In genomic region chr5:123747604-123748003, GRCm38 (mm10) we compare ENCODE assay signal across 8 mouse cellular contexts. TPM values are rescaled to one million over a fixed set of nuclear protein-coding genes. Genes with fewer than 3 reads are reported as not detected.
DNase-seq lines count a peak whose midpoint lies in the region; ATAC-seq and TF ChIP-seq lines count a peak whose summit lies in the region.

No protein-coding gene starts in this region.

- WGBS in kidney, embryonic 16.5 days: 14% methylated on average over 7 of the region's 7 CpGs
- WGBS in hindbrain, embryonic 16.5 days: 22% methylated on average over 7 of the region's 7 CpGs
- WGBS in midbrain, postnatal 0 days: 15% methylated on average over 7 of the region's 7 CpGs

- H3K27me3 ChIP-seq in kidney, embryonic 16.5 days (ENCODE audit: insufficient read depth, low read length): no peaks in the 10 kb centered on the region
- no peaks in the 10 kb centered on the region for H3K27me3 ChIP-seq in hindbrain, embryonic 16.5 days (replicated peaks; ENCODE audit: control insufficient read depth, insufficient read depth, low read length)
- no peaks in the 10 kb centered on the region for H3K27me3 ChIP-seq in midbrain, postnatal 0 days (ENCODE audit: insufficient read depth, low read length)

- no peak for DNase-seq in kidney, postnatal 4 days
- peak; percentile 21 for DNase-seq in brain, adult 2 months (ENCODE audit: low read depth, low spot score)
- peak; percentile 17 for DNase-seq in midbrain, postnatal 0 days (ENCODE audit: low spot score)
- no peak for DNase-seq in left cerebral cortex, postnatal 10 days (ENCODE audit: extremely low spot score in 1 of 2, low spot score in 2 of 2)
- DNase-seq in layer of hippocampus, postnatal 36 days: no peak
- DNase-seq in kidney, adult 8-10 months: no peak

- H3K9me3 ChIP-seq in kidney, embryonic 16.5 days (ENCODE audit: low read length): no peaks in the 10 kb centered on the region
- no peaks in the 10 kb centered on the region for H3K9me3 ChIP-seq in hindbrain, embryonic 16.5 days (ENCODE audit: control insufficient read depth, low read length)
- no peaks in the 10 kb centered on the region for H3K9me3 ChIP-seq in midbrain, postnatal 0 days (ENCODE audit: low read length)

- H3K9ac ChIP-seq in kidney, embryonic 16.5 days (replicated peaks; ENCODE audit: low read length): peak overlapping the region; percentile 66
- peak overlapping the region; percentile 57 for H3K9ac ChIP-seq in hindbrain, embryonic 16.5 days (ENCODE audit: low read depth, low read length)
- peak overlapping the region; percentile 50; the same call in 1 of the 2 replicates for H3K9ac ChIP-seq in midbrain, postnatal 0 days (replicated peaks; ENCODE audit: low read length, poor library complexity, severe bottlenecking)

- H3K36me3 ChIP-seq in kidney, embryonic 16.5 days (ENCODE audit: insufficient read depth, low read length): peaks cover 19% of the 10 kb centered on the region
- H3K36me3 ChIP-seq in hindbrain, embryonic 16.5 days (ENCODE audit: control insufficient read depth, insufficient read depth, low read length): peaks cover 16% of the 10 kb centered on the region
- H3K36me3 ChIP-seq in midbrain, postnatal 0 days (ENCODE audit: insufficient read depth, low read length): peaks cover 16% of the 10 kb centered on the region

- peak overlapping the region; percentile 87 for H3K4me3 ChIP-seq in kidney, embryonic 16.5 days (ENCODE audit: low read length)
- peak overlapping the region; percentile 59 for H3K4me3 ChIP-seq in hindbrain, embryonic 16.5 days (ENCODE audit: low read length)
- peak overlapping the region; percentile 73 for H3K4me3 ChIP-seq in midbrain, postnatal 0 days (ENCODE audit: low read depth, low read length)

- intact Hi-C loops in left cerebral cortex, postnatal 10 days (cut with DNase I): loop anchor here (2.0 kb wide), 1 partner anchor 159 kb away; the partner anchor contains the start of gene Denr

- peak overlapping the region; percentile 68 for H3K4me2 ChIP-seq in kidney, embryonic 16.5 days (replicated peaks; ENCODE audit: low read depth, low read length)
- peak overlapping the region; percentile 60 for H3K4me2 ChIP-seq in hindbrain, embryonic 16.5 days (ENCODE audit: low read length)
- peak overlapping the region; percentile 57 for H3K4me2 ChIP-seq in midbrain, postnatal 0 days (ENCODE audit: low read depth, low read length, poor library complexity, severe bottlenecking)

- ATAC-seq in kidney, embryonic 16.5 days (ENCODE audit: low FRiP score, low TSS enrichment): no peak
- ATAC-seq in hindbrain, embryonic 16.5 days: no peak
- no peak for ATAC-seq in midbrain, postnatal 0 days (ENCODE audit: low FRiP score)

- no peak overlapping the region for H3K27ac ChIP-seq in kidney, embryonic 16.5 days (ENCODE audit: low read length)
- H3K27ac ChIP-seq in hindbrain, embryonic 16.5 days (ENCODE audit: low read depth, low read length): no peak overlapping the region
- no peak overlapping the region for H3K27ac ChIP-seq in midbrain, postnatal 0 days (ENCODE audit: low read depth, low read length)

- H3K4me1 ChIP-seq in kidney, embryonic 16.5 days (ENCODE audit: insufficient read depth, low read length): peaks cover 27% of the 10 kb centered on the region
- H3K4me1 ChIP-seq in hindbrain, embryonic 16.5 days (ENCODE audit: control insufficient read depth, insufficient read depth, low read depth, low read length): peaks cover 23% of the 10 kb centered on the region
- H3K4me1 ChIP-seq in midbrain, postnatal 0 days (ENCODE audit: insufficient read depth, low read length): 0 out of 2 replicates have a peak, but pooled peaks cover 3% of the 10 kb centered on the region

- no peak for TF ChIP-seq CTCF in midbrain, postnatal 0 days (IDR thresholded peaks at IDR 0.05)

RNA-seq across cellular contexts. Expression of gene Rsrc2, which starts 1.6 kb away (rescaled TPM):
- polyA plus RNA-seq in kidney, embryonic 16.5 days (2015; fragmentation: Nextera tagmentation; extraction: Ambion mirVana): 105 and 123 TPM in 2 replicates
- polyA plus RNA-seq in hindbrain, embryonic 16.5 days (2015; fragmentation: Nextera tagmentation; extraction: Ambion mirVana): 106 and 111 TPM in 2 replicates
- 41.9 and 71.9 TPM in 2 replicates for total RNA-seq in midbrain, postnatal 0 days (2014; rRNA removed)
- 117 and 133 TPM in 2 replicates for polyA plus RNA-seq in midbrain, postnatal 0 days (2015; fragmentation: Nextera tagmentation; extraction: Ambion mirVana)
- 10 to 100 TPM; 75.6 to 80.5 TPM for total RNA-seq in left cerebral cortex, postnatal 10 days (2021)
- 100 to 1,000 TPM; 101 to 110 TPM for total RNA-seq in layer of hippocampus, postnatal 36 days (2021)

RNA-seq across cellular contexts. Expression of gene Kntc1, which starts 1.9 kb away (rescaled TPM):
- 26.4 and 34.9 TPM in 2 replicates for polyA plus RNA-seq in kidney, embryonic 16.5 days (2015; fragmentation: Nextera tagmentation; extraction: Ambion mirVana)
- 4.5 and 5.8 TPM in 2 replicates for polyA plus RNA-seq in hindbrain, embryonic 16.5 days (2015; fragmentation: Nextera tagmentation; extraction: Ambion mirVana)
- total RNA-seq in midbrain, postnatal 0 days (2014; rRNA removed): 2.7 and 9.5 TPM in 2 replicates
- polyA plus RNA-seq in midbrain, postnatal 0 days (2015; fragmentation: Nextera tagmentation; extraction: Ambion mirVana): 1.8 and 3.0 TPM in 2 replicates
- 1 to 10 TPM; 2.6 to 2.8 TPM for total RNA-seq in left cerebral cortex, postnatal 10 days (2021)
- total RNA-seq in layer of hippocampus, postnatal 36 days (2021): 1 to 10 TPM; 2.3 to 3.4 TPM

RNA-seq across cellular contexts. Expression of gene Zcchc8, which starts 26.7 kb away (rescaled TPM):
- polyA plus RNA-seq in kidney, embryonic 16.5 days (2015; fragmentation: Nextera tagmentation; extraction: Ambion mirVana): 69.3 and 78.6 TPM in 2 replicates
- 48.6 and 58.6 TPM in 2 replicates for polyA plus RNA-seq in hindbrain, embryonic 16.5 days (2015; fragmentation: Nextera tagmentation; extraction: Ambion mirVana)
- 29.6 and 40.6 TPM in 2 replicates for total RNA-seq in midbrain, postnatal 0 days (2014; rRNA removed)
- 41.9 and 46.3 TPM in 2 replicates for polyA plus RNA-seq in midbrain, postnatal 0 days (2015; fragmentation: Nextera tagmentation; extraction: Ambion mirVana)
- total RNA-seq in left cerebral cortex, postnatal 10 days (2021): 10 to 100 TPM; 45.0 to 47.6 TPM
- 10 to 100 TPM; 49.6 to 63.2 TPM for total RNA-seq in layer of hippocampus, postnatal 36 days (2021)

Comparison
In these comparisons a context has a peak if more than half of its experiments do, and no peak if none do; other contexts are left out.
1. DNase-seq: peak in brain, adult 2 months (single experiment) and midbrain, postnatal 0 days (single experiment); none in kidney, postnatal 4 days (0 of 2), left cerebral cortex, postnatal 10 days (0 of 2), layer of hippocampus, postnatal 36 days (0 of 2) and kidney, adult 8-10 months (0 of 2).
2. Peak in every context shown above with its lines, with median percentiles within 50 percentile points of each other: H3K4me2 ChIP-seq, H3K4me3 ChIP-seq and H3K9ac ChIP-seq.